Mouse (Mus musculus) frontal cortex, postnatal 36 days (tissue): ENCODE results near the gene Trub1.

Source experiments
- DNase-seq, 2 experiments: peaks; one replicate each; pipeline ENCODE4 v3.0.0; 2022; ENCODE audit warnings: low spot score in 2 of 2

The Trub1 gene

DNA sequence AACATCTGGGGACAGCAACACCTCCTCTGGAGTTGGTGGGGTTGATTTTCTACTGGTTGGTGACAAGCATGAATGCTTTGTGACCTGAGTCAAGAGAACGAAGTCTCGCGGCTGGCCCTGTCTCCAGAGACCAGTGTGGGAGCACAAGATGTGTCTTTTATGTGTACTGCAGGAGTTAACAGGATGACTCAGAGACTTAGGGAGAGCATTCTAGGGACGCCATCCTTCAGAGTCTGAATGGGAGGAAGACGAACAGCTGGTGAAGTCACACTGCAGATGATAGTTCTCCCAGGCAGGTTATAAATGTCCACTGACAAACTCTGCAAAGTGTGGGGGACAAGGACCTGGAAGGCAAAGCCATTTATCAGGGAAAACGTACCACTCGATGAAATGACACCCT lies 11.2 kb upstream of the Trub1 start:
- peak; percentile 17 to 22 for DNase-seq

- DNase-seq, result no peak
These were observed 9.6 kb upstream of the Trub1 start for GRCm38 (mm10) chr19:57442936-57443657.

DNA sequence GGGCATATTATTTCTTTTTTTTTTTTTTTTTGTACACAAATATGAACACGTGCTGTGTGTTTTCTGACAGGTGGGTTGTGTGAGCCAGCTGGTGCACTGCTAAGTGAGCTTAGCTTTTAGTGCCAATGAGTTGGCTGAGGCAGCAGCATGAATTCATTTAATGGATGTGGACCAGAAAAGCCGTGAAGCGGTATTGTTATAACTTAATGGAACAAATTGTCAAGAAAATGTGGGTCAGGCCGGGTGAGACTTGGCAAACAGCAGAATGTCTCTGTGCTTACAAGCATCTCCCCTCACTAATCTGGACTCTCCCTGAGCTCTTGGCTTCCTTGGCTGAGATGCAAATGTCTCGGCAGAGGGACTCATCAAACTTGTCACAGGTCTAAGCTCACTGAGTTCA lies 7.7 kb upstream of the Trub1 start:
- DNase-seq, result peak; percentile 40 to 42

- DNase-seq, result no peak
These were observed 1.9 kb upstream of the Trub1 start for GRCm38 (mm10) chr19:57450849-57451248.

- DNase-seq, result no peak
These were observed 950 bp upstream of the Trub1 start for GRCm38 (mm10) chr19:57451762-57452161.

- DNase-seq, result no peak
These were observed 497 bp downstream of the Trub1 start for GRCm38 (mm10) chr19:57453218-57453600.

DNA sequence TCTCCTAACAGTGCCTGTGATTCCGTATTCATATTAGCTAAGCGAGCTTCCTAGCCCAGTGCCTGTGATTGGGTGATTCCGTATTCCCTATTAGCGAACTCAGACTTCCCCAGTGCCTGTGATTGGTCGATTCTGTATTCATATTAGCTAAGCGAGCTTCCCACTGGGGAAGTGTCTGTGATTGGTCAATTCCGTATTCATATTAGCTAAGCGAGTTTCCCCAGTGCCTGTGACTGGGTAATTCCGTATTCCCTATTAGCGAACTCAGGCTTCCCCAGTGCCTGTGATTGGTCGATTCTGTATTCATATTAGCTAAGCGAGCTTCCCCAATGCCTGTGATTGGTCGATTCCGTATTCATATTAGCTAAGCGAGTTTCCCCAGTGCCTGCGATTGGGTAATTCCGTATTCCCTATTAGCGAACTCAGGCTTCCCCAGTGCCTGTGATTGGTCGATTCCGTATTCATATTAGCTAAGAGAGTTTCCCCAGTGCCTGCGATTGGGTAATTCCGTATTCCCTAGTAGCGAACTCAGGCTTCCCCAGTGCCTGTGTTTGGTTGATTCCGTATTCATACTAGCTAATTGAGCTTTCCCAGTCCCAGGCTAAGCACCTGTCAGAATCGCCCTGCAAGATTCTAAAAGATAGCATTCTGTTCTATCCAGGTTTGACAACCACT lies 2.7 kb downstream of the Trub1 start:
- DNase-seq, result no peak

DNA sequence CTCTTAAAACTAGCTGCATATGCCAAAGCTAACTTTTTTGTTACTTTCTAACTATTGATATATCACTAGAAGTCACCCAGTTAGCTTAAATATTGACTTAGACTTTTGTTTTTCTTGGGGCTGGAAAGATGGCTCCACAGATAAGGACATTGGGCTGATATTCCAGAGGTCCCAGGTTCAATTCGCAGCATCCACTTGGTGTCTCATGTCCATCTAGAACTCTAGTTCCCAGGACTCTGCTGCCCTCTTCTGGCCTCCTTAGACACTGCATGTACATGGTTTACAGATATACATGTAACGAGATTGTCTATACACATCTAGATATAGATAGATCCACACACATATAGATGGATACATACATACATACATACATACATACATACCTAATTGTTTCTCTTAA lies 4.4 kb downstream of the Trub1 start:
- DNase-seq, result no peak

GRCm38 (mm10) chr19:57463741-57464140 lies 11.0 kb downstream of the Trub1 start:
- DNase-seq, result no peak

GRCm38 (mm10) chr19:57465742-57466141 lies 13.0 kb downstream of the Trub1 start:
- DNase-seq, result no peak

- DNase-seq, result peak in 1 of 2 experiments; percentile 63
These were observed 18.3 kb downstream of the Trub1 start for GRCm38 (mm10) chr19:57471033-57471432.

GRCm38 (mm10) chr19:57472169-57472568 lies 19.5 kb downstream of the Trub1 start:
- no peak for DNase-seq

DNA sequence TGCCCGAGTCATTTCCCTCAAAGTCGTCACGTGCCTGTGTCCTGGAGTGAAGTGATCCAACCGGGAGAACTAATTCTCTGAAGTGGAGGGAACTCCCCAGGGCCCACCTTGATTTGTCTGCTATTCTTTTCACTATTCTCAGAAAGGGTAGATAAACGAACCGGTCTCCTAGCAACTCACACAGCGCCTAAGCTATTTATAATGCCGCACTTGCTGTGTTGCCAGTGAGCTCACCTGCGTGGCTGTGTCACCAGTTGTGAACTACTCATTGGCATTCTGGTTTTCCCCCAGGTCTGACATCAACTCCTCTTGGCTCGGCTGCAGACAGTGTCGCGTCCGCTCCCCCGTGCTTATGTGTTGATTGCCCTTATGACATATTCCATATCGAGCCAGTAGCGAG lies 20.6 kb downstream of the Trub1 start:
- DNase-seq, result no peak

- DNase-seq, result no peak
These were observed 22.6 kb downstream of the Trub1 start for GRCm38 (mm10) chr19:57475298-57475697.

DNA sequence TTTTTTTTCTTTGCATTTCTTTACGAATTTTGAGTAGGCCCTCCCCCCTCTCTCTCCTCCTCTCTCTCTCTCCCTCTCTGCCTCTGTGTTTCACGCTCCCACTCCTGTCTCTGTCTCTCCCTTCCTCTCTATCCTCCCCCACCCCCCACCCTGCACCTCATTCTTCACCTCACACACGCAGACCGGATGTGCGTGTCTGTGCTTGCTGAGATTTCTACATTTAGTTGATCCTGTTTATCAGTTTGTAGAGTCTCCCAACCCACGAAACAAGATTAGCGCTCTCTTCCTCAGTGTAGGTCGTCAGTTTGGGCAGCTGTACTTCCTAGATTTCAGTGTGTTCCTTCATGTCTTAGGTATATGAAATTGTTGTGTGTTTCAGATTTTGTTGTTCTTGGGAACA lies 24.6 kb downstream of the Trub1 start:
- DNase-seq, result no peak

DNA sequence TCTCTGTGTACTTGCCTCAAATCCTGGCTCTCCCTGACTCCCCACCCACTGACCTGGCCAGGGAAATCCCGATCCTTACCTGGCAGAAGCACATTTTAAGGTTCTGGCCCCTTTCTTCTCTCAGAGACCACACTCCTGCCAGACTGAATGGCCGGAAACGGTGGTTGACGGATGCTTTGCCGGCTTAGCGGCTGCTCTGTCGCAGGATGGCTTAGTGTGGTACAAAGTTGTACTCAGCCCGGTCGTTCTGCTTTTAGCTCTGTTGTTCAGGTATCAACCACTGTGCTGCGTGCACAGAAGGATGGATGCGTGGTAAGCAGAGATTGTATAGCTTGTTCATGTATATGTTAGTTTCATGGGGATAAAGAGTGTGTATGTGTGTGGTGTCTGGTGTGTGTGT lies 25.3 kb downstream of the Trub1 start:
- DNase-seq, result no peak

DNA sequence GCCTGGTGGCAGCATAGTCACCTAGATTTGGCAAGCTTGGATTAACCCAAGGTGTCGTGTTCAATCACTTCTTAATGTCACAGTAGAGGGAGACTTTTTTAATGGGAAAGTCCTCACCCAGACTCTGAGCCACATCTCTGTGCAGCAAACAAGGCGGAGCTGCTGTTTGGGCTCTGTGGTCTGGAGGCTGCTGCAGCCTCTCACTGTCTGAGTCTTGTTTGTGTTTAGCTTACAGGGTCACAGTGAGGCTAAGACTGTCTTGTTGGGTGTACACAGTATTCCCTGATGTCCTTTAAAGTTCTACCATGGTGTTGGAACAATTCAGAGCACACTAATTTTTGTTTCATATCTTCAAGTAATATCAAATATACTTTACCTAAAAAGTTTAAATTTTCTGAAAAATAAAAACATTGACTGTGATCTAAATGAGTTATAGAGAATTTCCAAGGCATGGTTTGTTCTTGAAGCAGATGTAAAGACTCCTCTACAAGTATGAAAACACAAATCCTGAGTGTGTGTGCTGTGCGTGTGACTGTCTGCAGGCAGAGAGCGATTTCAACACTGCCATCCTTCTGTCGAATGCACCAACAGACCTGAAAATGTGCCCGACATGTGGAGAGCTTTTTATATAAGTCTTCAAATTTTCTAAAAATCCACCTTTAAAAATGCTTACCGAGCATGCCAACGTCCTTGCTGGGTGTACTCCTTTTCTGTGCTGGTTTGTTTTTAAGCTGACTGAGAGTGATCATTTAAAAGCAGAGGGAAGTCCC lies 27.4 kb downstream of the Trub1 start:
- DNase-seq, result no peak

GRCm38 (mm10) chr19:57481743-57482259 lies 29.1 kb downstream of the Trub1 start:
- no peak for DNase-seq

GRCm38 (mm10) chr19:57482815-57483214 lies 30.1 kb downstream of the Trub1 start:
- no peak for DNase-seq

DNA sequence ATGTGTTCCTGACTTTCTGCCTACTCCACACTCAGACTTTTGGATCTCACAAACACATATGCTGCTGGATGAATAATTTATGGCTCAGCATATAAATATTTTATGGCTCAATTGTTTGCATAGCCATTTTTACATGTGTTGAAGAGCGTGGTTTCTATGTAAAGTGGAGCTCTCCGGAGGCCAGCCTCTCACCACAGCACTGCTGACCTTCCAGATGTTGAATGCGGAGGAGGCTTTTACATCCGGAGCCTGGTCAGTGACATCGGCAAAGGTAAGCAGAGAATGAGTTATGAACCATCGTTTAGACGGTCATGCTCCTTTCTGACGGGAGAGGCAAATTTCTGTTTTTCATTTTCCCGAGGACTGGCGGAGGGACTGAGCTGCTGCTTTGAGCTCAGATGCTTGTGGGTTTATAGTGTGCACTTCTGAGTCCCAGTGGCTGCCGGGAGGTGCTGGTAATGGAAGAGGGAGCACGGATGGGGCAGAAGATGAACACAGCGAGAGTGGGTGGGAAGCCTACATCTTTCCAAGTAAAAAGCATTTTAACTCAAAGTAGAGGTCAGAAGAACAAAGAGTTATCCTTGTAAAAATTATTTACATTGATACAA lies 34.4 kb downstream of the Trub1 start:
- DNase-seq, result no peak

DNA sequence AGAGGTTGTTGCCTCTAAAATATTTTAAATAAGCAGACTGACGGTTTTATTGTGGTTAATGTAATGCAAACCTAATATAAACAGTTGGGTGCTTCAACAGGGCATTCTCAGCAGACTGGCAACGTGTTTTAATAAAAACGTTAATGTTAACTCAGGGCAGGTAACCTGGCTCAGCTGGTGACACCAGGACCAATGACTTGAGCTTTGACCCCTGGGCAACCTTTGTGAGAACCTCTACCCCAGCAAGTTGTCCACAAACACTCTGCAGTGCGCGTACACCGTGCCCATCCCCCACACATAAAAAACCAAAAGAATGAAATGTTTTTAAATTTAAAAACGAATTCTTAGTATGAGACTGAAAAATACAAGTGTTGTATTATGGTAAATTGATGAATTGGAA lies 36.8 kb downstream of the Trub1 start:
- DNase-seq, result no peak

DNA sequence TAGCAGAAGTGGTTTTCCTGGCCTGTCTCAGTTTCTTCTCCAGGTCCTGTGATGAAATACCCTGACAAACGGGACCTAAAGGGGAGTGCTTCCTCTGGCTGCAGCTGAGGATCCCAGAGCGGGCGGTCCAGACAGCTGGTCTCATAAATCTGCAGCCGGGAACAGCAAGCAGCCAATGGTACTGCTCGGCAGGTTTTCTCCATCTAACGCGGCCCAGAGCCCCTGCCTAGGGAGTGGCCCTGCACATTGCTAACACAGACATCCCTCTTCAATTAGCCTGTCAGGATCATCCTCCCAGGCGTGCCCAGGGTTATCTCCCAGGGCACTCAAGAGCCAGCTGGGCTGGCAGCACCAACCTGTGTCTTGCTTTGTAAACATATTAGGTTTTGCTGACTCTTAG lies 38.3 kb downstream of the Trub1 start:
- DNase-seq, result no peak
